Mouse (Mus musculus) lung, postnatal 14 days (tissue): ENCODE measurements at regions not wholly inside any gene's neighbourhood (a gene's known extent, or its start where the extent isn't known, plus 50 kb on each side); places are given as distances from the start of the nearest gene placed in this dataset.

ENCODE experiments used
- DNase-seq: peaks from one replicate; pipeline ENCODE4 v3.0.0; 2021

DNA sequence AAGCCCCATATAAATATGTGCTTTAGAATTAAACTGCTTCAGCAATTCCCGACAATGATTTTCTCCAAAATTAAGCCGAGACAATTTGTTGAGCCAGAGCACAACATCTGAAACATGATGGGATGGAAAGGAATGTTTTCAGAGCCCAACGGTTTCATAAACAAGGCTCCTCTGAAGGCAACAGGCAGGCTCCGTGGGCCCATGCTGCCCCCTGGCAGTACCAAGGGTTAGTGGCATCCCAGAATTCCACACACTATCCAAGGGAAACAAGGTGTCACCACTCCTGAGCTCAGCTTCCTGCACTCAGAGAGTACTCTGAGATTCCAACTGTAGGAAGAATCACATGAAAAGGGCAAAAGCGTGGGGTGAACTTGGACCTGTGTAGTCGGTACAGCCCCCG lies 57.5 kb upstream of the Ptprt start:
- DNase-seq = no peak

DNA sequence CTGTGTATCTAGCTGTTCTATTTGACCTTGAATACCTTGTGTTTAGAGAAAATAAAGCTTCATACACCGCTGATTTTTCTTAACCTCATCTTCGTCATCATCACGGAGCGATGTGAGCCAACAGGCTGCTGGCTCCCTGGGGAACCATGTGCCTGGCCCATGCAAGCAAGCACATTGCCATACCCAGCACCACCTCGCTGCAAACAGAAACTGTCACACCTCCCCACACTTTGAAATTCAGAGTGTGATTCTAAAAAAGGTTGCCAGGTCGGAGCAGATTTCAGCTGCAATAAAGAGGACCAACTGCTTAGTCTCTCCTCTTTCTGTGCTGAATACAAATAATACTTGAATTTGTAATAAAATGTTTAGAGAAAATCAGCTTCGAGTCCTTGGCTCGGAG lies 54.0 kb upstream of the Ptprt start:
- DNase-seq = no peak

DNA sequence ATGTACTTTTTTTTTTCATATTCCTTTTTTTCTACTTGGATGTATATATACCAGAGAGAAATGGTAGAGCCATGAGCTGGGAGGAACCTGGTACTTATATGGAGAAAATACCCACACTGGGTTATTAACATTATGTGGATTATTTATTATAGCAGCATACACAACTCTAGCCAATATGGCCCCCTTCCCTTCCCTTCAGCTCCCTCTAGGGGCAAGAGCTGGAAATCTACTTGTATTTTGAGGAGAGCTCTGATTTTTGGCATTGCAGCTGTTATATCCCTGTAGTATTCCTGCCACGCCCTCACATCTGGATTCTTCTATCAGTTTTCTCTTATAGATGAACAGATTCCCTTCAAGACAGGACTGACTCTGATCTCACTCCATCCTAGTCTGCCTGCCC lies 52.0 kb upstream of the Ptprt start:
- DNase-seq = no peak

DNA sequence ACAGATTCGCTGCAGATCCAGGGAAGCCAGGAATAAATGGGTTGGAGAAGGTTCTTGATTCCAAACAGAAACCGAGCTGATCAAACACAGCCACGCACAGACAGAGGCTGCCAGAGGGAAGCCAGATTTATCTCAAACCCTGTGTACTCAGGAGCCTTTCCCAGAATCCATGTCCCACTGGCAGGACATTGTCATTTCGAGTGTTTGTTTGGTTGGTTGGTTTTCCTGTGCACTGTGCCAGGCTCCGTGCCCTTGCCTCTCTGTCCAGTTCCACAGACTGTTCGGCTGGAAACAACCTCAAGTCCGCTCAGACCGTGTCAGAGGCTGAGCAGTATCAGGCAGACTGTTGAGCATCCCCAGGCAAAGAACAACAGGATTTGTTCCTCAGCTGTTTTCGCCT lies 51.4 kb upstream of the Ptprt start:
- DNase-seq = no peak
